Mouse (Mus musculus): ENCODE data around the gene Gm10190. TPM values are rescaled to one million over a fixed set of nuclear protein-coding genes. Genes with fewer than 3 reads are reported as not detected.

Gm10190 gene
- polyA plus RNA-seq, 1 experiment from 2014 or later: not detected

DNA sequence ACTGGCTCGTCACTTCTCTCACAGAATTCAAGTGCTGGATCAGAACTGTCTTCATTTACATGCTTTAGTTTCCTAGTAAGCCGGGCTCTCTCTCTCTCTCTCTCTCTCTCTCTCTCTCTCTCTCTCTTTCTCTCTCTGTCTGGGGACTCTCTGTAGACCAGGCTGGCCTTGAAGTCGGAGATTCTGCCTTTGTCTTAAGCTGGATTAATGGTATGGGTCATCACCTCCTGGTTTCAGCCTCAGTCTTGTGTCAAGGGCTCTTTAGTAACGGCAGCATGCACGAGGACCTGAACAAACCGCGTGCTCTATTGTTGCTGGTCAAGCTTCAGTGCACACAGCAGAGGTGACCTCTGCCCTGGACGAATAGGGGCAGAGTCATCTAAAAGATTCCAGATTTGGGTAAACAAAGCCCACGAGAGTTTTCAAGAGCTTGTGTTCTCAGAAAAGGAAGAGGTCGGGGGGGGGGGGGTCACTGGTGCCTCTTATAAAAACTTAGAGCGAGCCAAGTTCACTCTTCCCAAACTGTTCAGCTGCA, 26.7 kb downstream of the Gm10190 start:
- 83% methylated on average over 11 of the region's 11 CpGs for WGBS (ENCODE audit: missing documents)
- Histone ChIP-seq H3K4me3 (ENCODE audit: inconsistent target) (no peak overlapping the region), H3K79me2 (ENCODE audit: inconsistent target) (no peaks in the 10 kb centered on the region), H3K27ac (no peak overlapping the region), H3K36me3 (ENCODE audit: inconsistent target) (no peaks in the 10 kb centered on the region)

DNA sequence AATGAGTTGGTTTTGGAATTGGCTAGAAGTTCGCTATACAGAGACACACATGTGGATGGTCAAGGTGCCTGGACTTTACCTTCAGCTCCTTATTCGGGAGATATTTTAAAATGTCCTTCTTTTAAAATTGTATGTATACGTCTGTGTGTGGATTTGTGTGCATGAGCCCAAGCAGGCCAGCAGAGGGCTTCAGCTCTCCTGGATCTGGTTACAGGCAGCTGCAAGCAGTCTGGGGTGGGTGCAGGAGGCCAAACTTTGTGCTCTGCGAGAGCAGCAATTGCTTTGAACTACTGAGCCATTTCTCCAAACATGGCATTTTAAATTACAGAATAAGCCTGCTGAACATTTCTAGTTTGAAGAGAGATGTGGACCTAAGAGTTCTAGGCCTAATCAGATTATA, 28.1 kb downstream of the Gm10190 start:
- Histone ChIP-seq H3K4me3 (ENCODE audit: inconsistent target) (no peak overlapping the region), H3K27ac (no peak overlapping the region), H3K36me3 (ENCODE audit: inconsistent target) (no peaks in the 10 kb centered on the region), H3K79me2 (ENCODE audit: inconsistent target) (no peaks in the 10 kb centered on the region)
- WGBS (ENCODE audit: missing documents): 94% methylated on average over 4 of the region's 4 CpGs

DNA sequence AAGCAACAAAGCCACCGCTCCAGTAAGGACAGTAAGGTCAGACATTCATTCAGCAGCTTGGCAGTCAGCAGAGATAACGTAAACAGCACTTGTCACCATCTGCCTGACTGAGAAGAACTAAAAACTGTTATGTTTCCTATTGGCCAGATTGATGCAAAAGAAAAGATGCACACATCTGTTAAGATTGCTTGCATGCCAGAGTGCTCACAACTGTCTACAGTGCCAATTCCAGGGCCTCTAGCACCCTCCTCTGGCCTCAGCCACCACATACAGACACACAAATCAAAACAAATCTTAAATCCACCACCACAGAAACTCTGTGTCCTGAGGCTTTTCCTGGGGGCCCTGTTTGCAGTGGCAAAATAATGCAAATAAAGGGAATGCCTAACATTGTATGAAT, 41.0 kb downstream of the Gm10190 start:
- no peaks in the 10 kb centered on the region for H3K79me2 ChIP-seq (ENCODE audit: inconsistent target)
- H3K27ac ChIP-seq: no peak overlapping the region
- H3K36me3 ChIP-seq (ENCODE audit: inconsistent target): no peaks in the 10 kb centered on the region
- WGBS (ENCODE audit: missing documents): 93% methylated on average over 2 of the region's 2 CpGs
- H3K4me3 ChIP-seq (ENCODE audit: inconsistent target): no peak overlapping the region

DNA sequence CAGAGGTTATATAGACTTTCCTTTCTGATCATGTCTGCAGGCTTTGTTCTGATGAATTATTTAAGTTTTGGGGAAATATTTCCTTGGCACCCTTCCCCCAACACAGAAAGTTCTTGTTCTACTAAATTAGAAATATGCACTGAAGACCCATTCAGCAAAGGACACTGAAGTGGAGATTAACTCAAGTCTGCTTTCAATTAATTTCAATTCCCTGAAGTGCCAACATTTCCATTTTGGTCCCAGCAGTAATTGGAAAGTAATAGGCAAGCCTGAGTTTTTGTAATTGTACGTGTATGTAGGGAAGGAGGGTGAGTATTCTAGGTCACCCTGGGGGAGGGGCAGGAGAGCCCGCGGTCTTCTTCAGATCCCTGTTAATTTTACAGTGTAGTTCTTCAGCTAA, 46.9 kb downstream of the Gm10190 start:
- Histone ChIP-seq H3K27ac (no peak overlapping the region), H3K79me2 (ENCODE audit: inconsistent target) (no peaks in the 10 kb centered on the region), H3K4me3 (ENCODE audit: inconsistent target) (no peak overlapping the region), H3K36me3 (ENCODE audit: inconsistent target) (no peaks in the 10 kb centered on the region)
- WGBS (ENCODE audit: missing documents): 91% methylated on average over 3 of the region's 3 CpGs

DNA sequence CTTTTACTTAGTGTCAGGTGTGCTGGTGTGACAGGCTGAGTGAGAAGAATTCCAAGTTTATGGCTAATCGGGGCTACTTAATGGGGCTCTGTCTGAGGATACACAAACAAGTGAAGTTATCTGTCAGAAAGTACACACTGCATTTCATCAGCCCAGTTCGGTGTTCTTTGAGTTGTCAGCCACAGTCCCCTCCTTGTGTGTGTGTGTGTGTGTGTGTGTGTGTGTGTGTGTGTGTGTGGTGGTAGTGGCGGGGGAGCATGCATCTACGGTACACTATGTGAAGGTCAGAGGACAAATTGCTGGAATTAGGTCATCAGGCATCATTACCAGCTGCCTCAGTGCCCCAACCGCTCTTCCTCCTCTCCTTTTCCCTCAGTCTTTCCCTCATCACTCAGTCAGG, 47.9 kb downstream of the Gm10190 start:
- no peaks in the 10 kb centered on the region for H3K36me3 ChIP-seq (ENCODE audit: inconsistent target)
- no peak overlapping the region for H3K4me3 ChIP-seq (ENCODE audit: inconsistent target)
- no peaks in the 10 kb centered on the region for H3K79me2 ChIP-seq (ENCODE audit: inconsistent target)
- no peak overlapping the region for H3K27ac ChIP-seq
- 94% methylated on average over 5 of the region's 5 CpGs for WGBS (ENCODE audit: missing documents)

DNA sequence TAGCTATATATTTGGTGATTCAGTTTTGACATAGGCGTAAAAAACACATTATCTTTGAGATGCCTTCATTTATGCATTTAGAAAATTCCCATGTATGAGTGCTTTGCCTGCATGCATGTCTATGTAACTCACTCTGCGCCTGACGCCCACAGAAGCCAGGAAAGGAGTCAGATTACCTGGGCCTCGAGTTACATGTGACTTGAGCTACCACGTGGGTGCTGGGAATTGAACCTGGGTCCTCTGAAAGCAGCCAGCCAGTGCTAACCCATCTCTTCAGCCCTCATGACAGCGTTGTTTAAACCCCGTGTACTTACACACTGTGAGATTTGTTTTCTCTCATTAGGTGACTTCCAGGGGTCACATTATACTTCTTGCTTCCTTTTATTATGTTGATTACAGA, 48.8 kb downstream of the Gm10190 start:
- Histone ChIP-seq H3K27ac (no peak overlapping the region), H3K4me3 (ENCODE audit: inconsistent target) (no peak overlapping the region), H3K79me2 (ENCODE audit: inconsistent target) (no peaks in the 10 kb centered on the region), H3K36me3 (ENCODE audit: inconsistent target) (no peaks in the 10 kb centered on the region)
- 99% methylated on average over 7 of the region's 7 CpGs for WGBS (ENCODE audit: missing documents)

DNA sequence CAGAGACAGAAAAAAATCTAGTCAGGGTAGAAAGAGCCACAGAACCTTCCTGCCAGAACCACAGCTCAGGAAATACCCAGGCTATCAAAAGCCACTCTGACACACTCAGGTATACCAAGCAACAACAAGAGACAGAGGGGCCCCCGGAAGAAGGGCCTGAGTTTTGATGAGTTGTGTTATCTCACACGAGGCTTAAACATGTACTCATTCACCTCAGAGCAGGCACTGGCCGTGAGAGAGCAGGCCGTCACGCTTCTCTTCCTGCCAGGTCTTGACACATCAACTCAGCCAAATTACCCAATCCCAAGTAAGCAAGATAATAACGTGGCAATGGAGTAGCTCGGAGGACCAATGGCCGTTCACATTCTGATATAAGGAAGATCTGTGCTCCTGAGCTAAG, 49.7 kb downstream of the Gm10190 start:
- Histone ChIP-seq H3K4me3 (ENCODE audit: inconsistent target) (no peak overlapping the region), H3K79me2 (ENCODE audit: inconsistent target) (no peaks in the 10 kb centered on the region), H3K27ac (no peak overlapping the region), H3K36me3 (ENCODE audit: inconsistent target) (no peaks in the 10 kb centered on the region)
- 30% methylated on average over 8 of the region's 8 CpGs for WGBS (ENCODE audit: missing documents)

Other genes starting within 250 kb of the Gm10190 start
- 19.7 to 26.5 TPM (median 19.9 TPM) in 3 replicates for gene Galm, start 246.1 kb downstream of the Gm10190 start, polyA plus RNA-seq (2018)
- 52.8 to 163 TPM (median 66.6 TPM) in 3 replicates for gene Srsf7, start 166.2 kb downstream of the Gm10190 start, polyA plus RNA-seq (2018)
- gene Ttc39d, start 166.1 kb downstream of the Gm10190 start, polyA plus RNA-seq (2018): not detected in 3 replicates
- 4.2 to 14.9 TPM (median 4.6 TPM) in 3 replicates for gene Gemin6, start 149.1 kb downstream of the Gm10190 start, polyA plus RNA-seq (2018)
- 6.1 to 7.6 TPM (median 7.4 TPM) in 3 replicates for gene Morn2, start 83.3 kb downstream of the Gm10190 start, polyA plus RNA-seq (2018)
- gene Dhx57, start 83.1 kb downstream of the Gm10190 start, polyA plus RNA-seq (2018): 7.6 to 13.4 TPM (median 13.2 TPM) in 3 replicates
- gene Arhgef33, start 66.1 kb downstream of the Gm10190 start, polyA plus RNA-seq (2018): 0.32 TPM in 1 of 3 replicates, not detected in the others
- gene Sos1, start 106.9 kb upstream of the Gm10190 start, polyA plus RNA-seq (2018): 7.0 to 10.1 TPM (median 7.4 TPM) in 3 replicates
- 0.09 to 0.21 TPM (median 0.15 TPM) in 3 replicates for gene Cdkl4, start 204.3 kb upstream of the Gm10190 start, polyA plus RNA-seq (2018)